Mouse (Mus musculus) C2C12 (cell line): ENCODE results near the gene Mapt. TPM values are rescaled to one million over a fixed set of nuclear protein-coding genes. Genes with fewer than 3 reads are reported as not detected.
"Not testable (repeated sequence)": the region's sequence is repeated elsewhere in the genome, so short reads cannot be mapped to it uniquely, and the experiment has no call there.

Source experiments
- H3K27me3 ChIP-seq: one replicate; pipeline ENCODE4 v1.6.1; 2011; ENCODE audit not compliant: control insufficient read depth, insufficient read depth, insufficient read length
- H3K36me3 ChIP-seq: one replicate; pipeline ENCODE4 v1.6.1; 2011; ENCODE audit not compliant: control insufficient read depth, insufficient read depth
- H3K4me3 ChIP-seq: one replicate; pipeline ENCODE4 v1.5.1; 2011; ENCODE audit warnings: mild to moderate bottlenecking, control low read depth; ENCODE audit not compliant: poor library complexity, insufficient read depth, severe bottlenecking
- H3K79me2 ChIP-seq: one replicate; pipeline ENCODE4 v1.6.1; 2011; ENCODE audit not compliant: control insufficient read depth, insufficient read depth
- H3K79me3 ChIP-seq: one replicate; pipeline ENCODE4 v1.6.1; 2011; ENCODE audit warnings: low read depth, control low read depth
- H3ac ChIP-seq: one replicate; pipeline ENCODE3; 2011; ENCODE audit warnings: low read depth; ENCODE audit not compliant: control insufficient read depth, insufficient read length
- CEBPB ChIP-seq: IDR thresholded peaks from one replicate; pipeline ENCODE4 v1.6.1; 2011; ENCODE audit warnings: low read depth, mild to moderate bottlenecking, control low read depth, moderate library complexity
- CTCF ChIP-seq: IDR thresholded peaks from one replicate; pipeline ENCODE4 v1.5.1; 2011; ENCODE audit not compliant: control insufficient read depth, insufficient read depth, insufficient read length
- FOSL1 ChIP-seq: IDR thresholded peaks from one replicate; pipeline ENCODE4 v1.8.0; 2011; ENCODE audit warnings: mild to moderate bottlenecking, low read length; ENCODE audit not compliant: poor library complexity, insufficient read depth, severe bottlenecking
- MAX ChIP-seq: IDR thresholded peaks from one replicate; pipeline ENCODE4 v1.6.1; 2011; ENCODE audit warnings: mild to moderate bottlenecking, control low read depth
- MYOD1 ChIP-seq: IDR thresholded peaks from one replicate; pipeline ENCODE4 v1.6.1; 2011; ENCODE audit warnings: low read depth; ENCODE audit not compliant: control insufficient read depth, insufficient read length
- MYOG ChIP-seq: IDR thresholded peaks from one replicate; pipeline ENCODE4 v1.6.1; 2011; ENCODE audit not compliant: control insufficient read depth, insufficient read length; ENCODE audit errors: extremely low read depth
- USF1 ChIP-seq: IDR thresholded peaks from one replicate; pipeline ENCODE4 v1.6.1; 2011; ENCODE audit warnings: low read depth, mild to moderate bottlenecking, control low read depth, moderate library complexity
- polyA plus RNA-seq: library from polyadenylated mRNA; unstranded; fragments of >200 nt; fragmentation: generic; extraction: Trizol; gene quantifications from one replicate; pipeline ENCODE4 v1.2.1, GENCODE M21; 2012; ENCODE audit warnings: missing spikeins

Mapt gene
- polyA plus RNA-seq, 1 experiment = 2.6 TPM

DNA sequence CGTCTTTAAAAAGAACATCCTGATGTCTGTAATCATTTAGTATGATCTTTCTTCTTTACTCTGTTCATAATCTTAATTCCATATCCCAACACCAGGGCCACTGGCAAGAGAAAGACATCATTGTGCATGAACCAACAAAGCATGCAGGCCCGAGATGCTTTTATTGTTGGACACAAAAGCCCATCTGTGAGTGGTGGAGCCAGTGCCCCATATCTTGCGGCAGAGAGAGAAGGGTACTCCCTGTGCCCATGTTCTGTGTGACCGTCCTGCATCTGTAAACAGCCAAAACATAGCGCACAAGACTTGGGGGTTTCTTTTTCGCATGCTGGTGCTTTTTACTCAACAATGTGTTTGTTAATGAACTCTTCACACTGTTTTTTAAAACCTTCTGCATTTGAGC, 19.9 kb upstream of the Mapt start:
- Histone ChIP-seq H3ac (no peak overlapping the region), H3K79me3 (no peaks in the 10 kb centered on the region), H3K27me3 (peaks cover 11% of the 10 kb centered on the region), H3K4me3 (no peak overlapping the region), H3K79me2 (no peaks in the 10 kb centered on the region), H3K36me3 (no peaks in the 10 kb centered on the region)
- TF ChIP-seq CTCF = no peak
- TF ChIP-seq MYOG = no peak
- no peak for TF ChIP-seq FOSL1
- TF ChIP-seq MAX = no peak
- TF ChIP-seq CEBPB = no peak
- TF ChIP-seq USF1 = no peak
- no peak for TF ChIP-seq MYOD1

DNA sequence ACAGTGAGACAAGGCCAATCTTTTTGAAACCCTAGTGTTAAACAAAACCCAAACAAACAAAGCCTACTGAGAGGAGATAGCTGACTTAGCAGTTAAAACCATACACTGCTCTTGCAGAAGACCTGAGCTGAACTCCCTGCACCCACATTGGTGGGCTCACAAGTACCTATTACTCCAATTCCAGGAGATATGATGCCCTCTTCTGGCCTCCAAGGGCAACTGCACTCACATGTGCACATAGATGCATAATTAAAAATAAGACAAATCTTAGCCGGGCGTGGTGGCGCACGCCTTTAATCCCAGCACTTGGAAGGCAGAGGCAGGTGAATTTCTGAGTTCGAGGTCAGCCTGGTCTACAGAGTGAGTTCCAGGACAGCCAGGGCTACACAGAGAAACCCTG, 17.1 kb upstream of the Mapt start:
- peaks cover 23% of the 10 kb centered on the region for H3K27me3 ChIP-seq
- H3K79me3 ChIP-seq, H3K79me2 ChIP-seq, H3K4me3 ChIP-seq, H3K36me3 ChIP-seq, H3ac ChIP-seq: not testable (repeated sequence)

DNA sequence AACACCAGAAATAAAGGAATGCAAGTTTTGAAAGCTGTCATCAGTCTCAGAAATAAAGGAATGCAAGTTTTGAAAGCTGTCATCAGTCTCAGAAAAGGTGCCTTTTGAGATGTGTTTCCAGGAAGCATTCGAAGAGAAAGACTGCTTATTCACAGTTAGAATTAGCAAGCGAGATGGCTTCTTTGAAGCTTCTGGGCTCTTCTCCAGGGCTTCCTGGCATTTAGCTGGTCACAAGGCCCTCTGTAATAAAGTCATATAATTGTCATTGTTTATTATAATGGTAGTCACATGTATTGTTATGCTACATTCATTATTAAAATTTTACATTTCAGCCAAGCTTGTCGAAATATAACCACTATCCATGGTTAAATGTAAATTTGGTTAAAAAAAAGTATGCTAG, 13.1 kb upstream of the Mapt start:
- TF ChIP-seq MYOD1 (no peak), MYOG (no peak), CEBPB (no peak), USF1 (no peak), MAX (no peak), CTCF (no peak), FOSL1 (no peak)
- no peaks in the 10 kb centered on the region for H3K79me3 ChIP-seq
- H3K79me2 ChIP-seq = no peaks in the 10 kb centered on the region
- no peaks in the 10 kb centered on the region for H3K36me3 ChIP-seq
- H3ac ChIP-seq = no peak overlapping the region
- H3K4me3 ChIP-seq = no peak overlapping the region
- H3K27me3 ChIP-seq = peaks cover 14% of the 10 kb centered on the region

DNA sequence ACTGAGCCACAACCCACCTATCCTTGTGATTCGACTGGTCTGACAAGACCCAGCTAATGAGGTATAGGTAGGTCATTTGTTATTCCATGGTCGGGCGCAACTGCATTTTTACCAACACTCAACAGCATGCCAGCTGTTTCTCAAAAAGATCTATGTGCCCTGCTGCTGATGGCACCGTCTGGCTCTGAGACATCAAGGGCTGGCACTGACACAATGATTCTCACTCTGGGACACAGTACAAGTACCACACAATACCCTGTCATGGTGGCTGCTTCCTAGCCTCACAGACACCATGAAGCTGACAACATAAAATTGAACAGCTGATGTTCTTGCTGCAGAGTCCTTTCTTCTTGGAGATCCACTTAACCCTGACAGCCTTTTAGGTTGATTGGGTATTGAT, 10.9 kb upstream of the Mapt start:
- no peaks in the 10 kb centered on the region for H3K79me3 ChIP-seq
- no peak for TF ChIP-seq MYOG
- no peak for TF ChIP-seq MAX
- no peak for TF ChIP-seq CTCF
- TF ChIP-seq USF1 = no peak
- no peak for TF ChIP-seq MYOD1
- TF ChIP-seq CEBPB = no peak
- no peak for TF ChIP-seq FOSL1
- no peak overlapping the region for H3ac ChIP-seq
- peaks cover 14% of the 10 kb centered on the region for H3K27me3 ChIP-seq
- no peaks in the 10 kb centered on the region for H3K36me3 ChIP-seq
- no peaks in the 10 kb centered on the region for H3K79me2 ChIP-seq
- H3K4me3 ChIP-seq = no peak overlapping the region

DNA sequence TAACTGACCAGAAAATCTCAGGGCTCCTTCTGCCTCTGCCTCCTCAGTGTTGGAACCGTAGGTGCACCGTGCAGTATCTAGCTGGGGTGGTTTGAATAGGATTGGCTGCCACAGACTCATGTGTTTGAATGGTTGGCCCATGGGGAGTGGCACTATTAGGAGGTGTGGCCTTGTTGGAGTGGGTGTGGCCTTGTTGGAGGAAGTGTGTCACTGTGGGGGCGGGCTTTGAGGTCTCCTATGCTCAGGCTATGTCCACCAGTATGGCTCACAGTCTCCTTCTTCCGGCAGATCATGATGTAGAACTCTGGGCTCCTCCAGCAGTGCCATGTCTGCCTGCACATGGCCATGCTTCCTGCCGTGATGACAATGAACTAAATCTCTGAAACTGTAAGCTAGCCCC, 9.4 kb upstream of the Mapt start:
- H3K36me3 ChIP-seq = no peaks in the 10 kb centered on the region
- TF ChIP-seq MYOD1 (no peak), CEBPB (no peak), USF1 (no peak)
- no peaks in the 10 kb centered on the region for H3K79me2 ChIP-seq
- no peak overlapping the region for H3ac ChIP-seq
- H3K79me3 ChIP-seq = no peaks in the 10 kb centered on the region
- H3K4me3 ChIP-seq = no peak overlapping the region
- peaks cover 7% of the 10 kb centered on the region for H3K27me3 ChIP-seq

DNA sequence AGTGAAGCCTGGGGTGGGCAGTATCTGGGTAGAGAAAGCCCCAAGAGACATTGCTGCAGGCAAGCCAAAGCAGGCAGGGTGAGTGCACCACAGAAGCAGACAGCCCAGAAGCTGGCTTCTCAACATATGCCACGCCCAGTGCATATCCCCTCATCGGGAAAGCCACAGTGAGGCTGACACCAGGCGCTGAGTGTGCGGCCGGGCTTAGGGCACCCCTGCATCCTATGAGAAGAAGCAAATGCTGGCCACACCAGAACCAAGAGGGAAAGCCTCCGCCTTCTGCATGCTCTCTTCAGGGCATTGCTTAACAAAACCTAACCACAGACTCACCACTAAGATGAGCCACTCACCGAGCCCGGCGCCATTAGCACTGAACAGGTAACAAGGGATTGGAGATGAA, 7.9 kb upstream of the Mapt start:
- H3ac ChIP-seq = no peak overlapping the region
- no peak overlapping the region for H3K4me3 ChIP-seq
- TF ChIP-seq CTCF (no peak), USF1 (no peak), MAX (no peak), CEBPB (no peak), FOSL1 (no peak), MYOG (no peak), MYOD1 (no peak)
- H3K79me2 ChIP-seq = no peaks in the 10 kb centered on the region
- peaks cover 6% of the 10 kb centered on the region for H3K27me3 ChIP-seq
- no peaks in the 10 kb centered on the region for H3K79me3 ChIP-seq
- no peaks in the 10 kb centered on the region for H3K36me3 ChIP-seq
